Mouse (Mus musculus) lung, embryonic 14.5 days (tissue): ENCODE measurements around the gene Rabl3. TPM values are rescaled to one million over a fixed set of nuclear protein-coding genes. Genes with fewer than 3 reads are reported as not detected.

ENCODE experiments used
- ATAC-seq: fragments of 200-750 bp; cut with Nextera tagmentation; 2 replicates; pipeline ENCODE4 v1.8.0; 2017; ENCODE audit warnings: mild to moderate bottlenecking, moderate TSS enrichment, moderate library complexity; ENCODE audit not compliant: insufficient read depth
- DNase-seq: peaks from one replicate; pipeline ENCODE4 v3.0.0-alpha.2; 2015
- H3K27ac ChIP-seq: fragments of 300-500 bp; sonication (generic); 2 replicates; pipeline ENCODE4 v1.5.1; 2014; ENCODE audit warnings: low read depth, mild to moderate bottlenecking, moderate library complexity
- H3K27me3 ChIP-seq: fragments of 300-500 bp; sonication (generic); 2 replicates; pipeline ENCODE4 v1.6.1; 2014; ENCODE audit warnings: low read length, control low read depth; ENCODE audit not compliant: insufficient read depth
- H3K36me3 ChIP-seq: fragments of 300-500 bp; sonication (generic); 2 replicates; pipeline ENCODE4 v1.6.1; 2014; ENCODE audit warnings: control low read depth; ENCODE audit not compliant: insufficient read depth
- H3K4me1 ChIP-seq: fragments of 300-500 bp; sonication (generic); 2 replicates; pipeline ENCODE4 v1.6.1; 2014; ENCODE audit warnings: antibody characterized with exemption, control low read depth; ENCODE audit not compliant: insufficient read depth
- H3K4me2 ChIP-seq: fragments of 300-500 bp; sonication (generic); 2 replicates; pipeline ENCODE4 v1.6.1; 2014; ENCODE audit warnings: mild to moderate bottlenecking
- H3K4me3 ChIP-seq: fragments of 300-500 bp; sonication (generic); 2 replicates; pipeline ENCODE4 v1.5.1; 2014; ENCODE audit warnings: low read depth, low read length
- H3K9ac ChIP-seq: fragments of 300-500 bp; sonication (generic); 2 replicates; pipeline ENCODE4 v1.6.1; 2014
- H3K9me3 ChIP-seq: fragments of 300-500 bp; sonication (generic); 2 replicates; pipeline ENCODE4 v1.6.1; 2016; ENCODE audit warnings: low read depth, low read length, control low read depth
- CTCF ChIP-seq: IDR thresholded peaks from 2 replicates; pipeline ENCODE4 v1.5.1; 2016; ENCODE audit warnings: antibody characterized with exemption, low read depth
- WGBS: fragments of 180-500 bp; shearing (Covaris S2); extraction: QIAGEN DNeasy Blood & Tissue Kit; methylation state at CpG from one replicate; pipeline ENCODE4 v1.1.7; 2014; 5-methylcytosine and 5-hydroxymethylcytosine counted together
- polyA plus RNA-seq: library from polyadenylated mRNA; unstranded; fragments of >200 nt; fragmentation: Nextera tagmentation; extraction: Ambion mirVana; gene quantifications from 2 replicates; pipeline ENCODE4 v1.2.1, GENCODE M21; 2014

The Rabl3 gene
- polyA plus RNA-seq, 1 experiment from 2014 or later, result 24.2 TPM

DNA sequence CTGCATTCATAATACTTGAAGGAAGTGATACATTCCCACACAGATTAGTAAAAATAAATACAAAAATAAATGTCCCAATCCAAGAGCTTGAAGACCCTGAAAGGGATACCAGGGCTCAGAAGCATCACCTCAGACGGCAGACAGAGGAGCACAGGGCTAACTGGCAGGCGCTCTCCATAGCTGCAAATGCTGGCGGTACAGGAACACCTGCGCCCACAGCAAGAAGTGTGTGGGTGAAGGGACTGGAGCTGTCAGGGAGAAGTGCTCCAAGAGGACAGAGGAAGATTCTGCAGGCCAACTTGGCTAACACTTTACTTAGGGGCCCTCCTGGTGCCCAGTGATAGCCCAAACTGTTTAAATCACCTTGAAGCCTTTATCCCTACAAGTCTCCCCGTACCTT lies 72.3 kb downstream of the Rabl3 start:
- Histone ChIP-seq H3K27me3 (no peaks in the 10 kb centered on the region), H3K4me2 (no peak overlapping the region), H3K4me3 (no peak overlapping the region), H3K36me3 (no peaks in the 10 kb centered on the region), H3K9me3 (no peaks in the 10 kb centered on the region), H3K27ac (no peak overlapping the region), H3K4me1 (no peaks in the 10 kb centered on the region), H3K9ac (no peak overlapping the region)
- ATAC-seq (no peak), DNase-seq (no peak)
- no peak for TF ChIP-seq CTCF
- WGBS, result 79% methylated on average over 5 of the region's 5 CpGs

DNA sequence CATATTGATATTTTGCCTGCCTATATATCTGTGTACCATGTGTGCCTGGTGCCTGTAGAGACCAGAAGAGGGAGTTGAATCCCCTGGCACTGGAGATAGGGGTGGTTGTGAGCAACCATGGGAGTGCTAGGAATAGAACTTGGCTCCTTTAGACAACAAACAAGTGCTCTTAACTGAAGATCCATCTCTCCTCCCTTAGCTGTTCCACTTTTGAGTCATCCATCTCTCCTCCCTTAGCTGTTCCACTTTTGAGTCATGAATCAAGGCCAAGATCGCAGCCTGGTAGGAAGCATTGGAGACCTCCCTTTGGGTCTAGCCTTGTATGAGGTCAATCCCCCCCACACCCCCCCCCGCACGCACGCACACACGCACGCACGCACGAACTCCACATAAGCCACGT lies 74.9 kb downstream of the Rabl3 start:
- H3K27me3 ChIP-seq, result no peaks in the 10 kb centered on the region
- H3K9me3 ChIP-seq, result no peaks in the 10 kb centered on the region
- 94% methylated on average over 9 of the region's 9 CpGs for WGBS
- no peak for ATAC-seq
- no peaks in the 10 kb centered on the region for H3K36me3 ChIP-seq
- H3K4me3 ChIP-seq, result no peak overlapping the region
- no peaks in the 10 kb centered on the region for H3K4me1 ChIP-seq
- TF ChIP-seq CTCF, result no peak
- H3K27ac ChIP-seq, result no peak overlapping the region
- H3K9ac ChIP-seq, result no peak overlapping the region
- DNase-seq, result no peak
- H3K4me2 ChIP-seq, result no peak overlapping the region

- H3K27me3 ChIP-seq, result no peaks in the 10 kb centered on the region
- no peak overlapping the region for H3K9ac ChIP-seq
- H3K9me3 ChIP-seq, result no peaks in the 10 kb centered on the region
- no peak for ATAC-seq
- no peak overlapping the region for H3K4me3 ChIP-seq
- no peak overlapping the region for H3K27ac ChIP-seq
- peak; percentile 2 for DNase-seq
- H3K36me3 ChIP-seq, result no peaks in the 10 kb centered on the region
- TF ChIP-seq CTCF, result no peak
- no peak overlapping the region for H3K4me2 ChIP-seq
- H3K4me1 ChIP-seq, result no peaks in the 10 kb centered on the region
- WGBS, result 58% methylated on average over 8 of the region's 8 CpGs
Measured at GRCm38 (mm10) chr16:37615429-37615828, 75.7 kb downstream of the Rabl3 start.

DNA sequence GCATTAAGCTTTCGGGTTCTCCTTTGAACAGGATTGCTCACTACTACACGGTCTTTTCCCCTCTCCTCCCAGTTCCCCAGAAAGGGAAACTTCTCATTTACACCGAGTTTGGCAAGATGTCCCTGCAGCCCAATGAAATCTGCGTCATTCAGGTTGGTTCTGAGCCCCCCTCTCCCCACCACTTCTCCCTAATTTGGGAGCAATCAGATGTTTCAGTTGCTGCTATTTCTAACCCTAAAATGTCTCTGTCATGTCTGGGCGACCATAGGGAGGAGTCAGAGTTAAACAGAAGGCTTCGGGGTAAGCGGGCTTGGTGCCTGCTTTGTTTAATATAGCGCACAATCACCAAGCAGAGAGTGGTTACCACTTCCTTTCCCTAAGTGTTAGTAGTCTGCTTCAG lies 76.4 kb downstream of the Rabl3 start:
- Histone ChIP-seq H3K4me1 (no peaks in the 10 kb centered on the region), H3K27me3 (no peaks in the 10 kb centered on the region), H3K4me3 (no peak overlapping the region), H3K9me3 (no peaks in the 10 kb centered on the region), H3K27ac (no peak overlapping the region), H3K36me3 (no peaks in the 10 kb centered on the region), H3K4me2 (no peak overlapping the region), H3K9ac (no peak overlapping the region)
- no peak for DNase-seq
- 61% methylated on average over 8 of the region's 8 CpGs for WGBS
- no peak for ATAC-seq
- no peak for TF ChIP-seq CTCF

- ATAC-seq (no peak), DNase-seq (no peak)
- no peak overlapping the region for H3K9ac ChIP-seq
- H3K27me3 ChIP-seq, result no peaks in the 10 kb centered on the region
- TF ChIP-seq CTCF, result no peak
- WGBS, result 24% methylated on average over 3 of the region's 3 CpGs
- no peaks in the 10 kb centered on the region for H3K4me1 ChIP-seq
- H3K27ac ChIP-seq, result no peak overlapping the region
- H3K4me3 ChIP-seq, result no peak overlapping the region
- no peak overlapping the region for H3K4me2 ChIP-seq
- H3K36me3 ChIP-seq, result no peaks in the 10 kb centered on the region
- H3K9me3 ChIP-seq, result no peaks in the 10 kb centered on the region
Measured at GRCm38 (mm10) chr16:37617695-37618094, 78.0 kb downstream of the Rabl3 start.

Other genes with a start within 250 kb of the Rabl3 start
- 0.12 and 0.24 TPM in 2 replicates for gene Stxbp5l, start 154.9 kb upstream of the Rabl3 start, polyA plus RNA-seq
- 28.9 and 29.6 TPM in 2 replicates for gene Gtf2e1, start 96 bp upstream of the Rabl3 start, polyA plus RNA-seq
- 0.15 and 0.17 TPM in 2 replicates for gene Hgd, start 40.3 kb downstream of the Rabl3 start, polyA plus RNA-seq
- gene Ndufb4, start 114.6 kb downstream of the Rabl3 start, polyA plus RNA-seq, result 54.4 and 61.7 TPM in 2 replicates
- gene Fstl1, start 237.0 kb downstream of the Rabl3 start, polyA plus RNA-seq, result 460 and 502 TPM in 2 replicates